Mouse (Mus musculus) brown adipose tissue, adult 24 weeks (tissue): ENCODE data around the gene Irak2. TPM values are rescaled to one million over a fixed set of nuclear protein-coding genes. Genes with fewer than 3 reads are reported as not detected.
"Not testable (repeated sequence)": the region's sequence is repeated elsewhere in the genome, so short reads cannot be mapped to it uniquely, and the experiment has no call there.

Experiments
- H3K27ac ChIP-seq: fragments of 200-500 bp; replicated peaks from 2 replicates; pipeline ENCODE4 v1.5.1; 2012; ENCODE audit warnings: low read depth, mild to moderate bottlenecking, low read length
- H3K4me1 ChIP-seq: fragments of 200-500 bp; 2 replicates; pipeline ENCODE4 v1.6.1; 2012; ENCODE audit warnings: low read length, mixed read lengths; ENCODE audit not compliant: control insufficient read depth, insufficient read depth, insufficient read length
- H3K4me3 ChIP-seq: fragments of 200-500 bp; 2 replicates; pipeline ENCODE4 v1.5.1; 2012; ENCODE audit warnings: low read depth, mild to moderate bottlenecking, low read length, moderate library complexity; ENCODE audit not compliant: insufficient read depth
- polyA plus RNA-seq: library from polyadenylated mRNA; stranded (reverse); fragments of >200 nt; gene quantifications from 2 replicates; pipeline ENCODE4 v1.2.4, GENCODE M21; 2012; ENCODE audit not compliant: missing spikeins, insufficient read depth, insufficient read length

Irak2 gene
- polyA plus RNA-seq, 1 experiment, result 19.7 TPM

- Histone ChIP-seq H3K27ac (peak overlapping the region; percentile 99), H3K4me3 (no peak overlapping the region), H3K4me1 (peaks cover 15% of the 10 kb centered on the region)
Observed at GRCm38 (mm10) chr6:113695203-113695602, 56.9 kb downstream of the Irak2 start.

- peak overlapping the region; percentile 51; the same call in 1 of the 2 replicates for H3K4me3 ChIP-seq
- H3K27ac ChIP-seq, result peak overlapping the region; percentile 99
Observed at GRCm38 (mm10) chr6:113695766-113696355, 57.6 kb downstream of the Irak2 start.

GRCm38 (mm10) chr6:113696582-113697221 is 58.4 kb downstream of the Irak2 start, which contains the start of gene Tatdn2:
Gene Tatdn2 (plus strand): TSS chr6:113697050.
- Histone ChIP-seq H3K4me1 (peaks cover 7% of the 10 kb centered on the region), H3K4me3 (peak within 1 kb of the TSS; percentile 68), H3K27ac (peak within 1 kb of the TSS; percentile 99)

More at GRCm38 (mm10) chr6:113695766-113696355, 57.6 kb downstream of the Irak2 start:
- peaks cover 11% of the 10 kb centered on the region for H3K4me1 ChIP-seq

GRCm38 (mm10) chr6:113697222-113698205 is 59.2 kb downstream of the Irak2 start:
- peak overlapping the region; percentile 68 for H3K4me3 ChIP-seq
- peak overlapping the region; percentile 88 for H3K27ac ChIP-seq
- peaks cover 7% of the 10 kb centered on the region for H3K4me1 ChIP-seq

- Histone ChIP-seq H3K27ac (no peak overlapping the region), H3K4me1 (no peaks in the 10 kb centered on the region), H3K4me3 (no peak overlapping the region)
Observed at GRCm38 (mm10) chr6:113712718-113713117, 74.5 kb downstream of the Irak2 start.

GRCm38 (mm10) chr6:113713389-113713788 is 75.1 kb downstream of the Irak2 start:
- H3K27ac ChIP-seq, H3K4me1 ChIP-seq, H3K4me3 ChIP-seq: not testable (repeated sequence)

- Histone ChIP-seq H3K4me3 (no peak overlapping the region), H3K4me1 (no peaks in the 10 kb centered on the region), H3K27ac (peak overlapping the region; percentile 19; the same call in 1 of the 2 replicates)
Observed at GRCm38 (mm10) chr6:113714276-113714675, 76.0 kb downstream of the Irak2 start.

GRCm38 (mm10) chr6:113714797-113715196 is 76.5 kb downstream of the Irak2 start:
- no peaks in the 10 kb centered on the region for H3K4me1 ChIP-seq
- H3K27ac ChIP-seq, result no peak overlapping the region
- H3K4me3 ChIP-seq, result no peak overlapping the region

GRCm38 (mm10) chr6:113717541-113717940 is 79.3 kb downstream of the Irak2 start:
- Histone ChIP-seq H3K4me3 (no peak overlapping the region), H3K4me1 (no peaks in the 10 kb centered on the region), H3K27ac (no peak overlapping the region)

- Histone ChIP-seq H3K4me1 (no peaks in the 10 kb centered on the region), H3K27ac (no peak within 1 kb of the TSS), H3K4me3 (no peak within 1 kb of the TSS)
Observed at GRCm38 (mm10) chr6:113719878-113720277, 81.6 kb downstream of the Irak2 start, which contains the start of gene Ghrl. Gene Ghrl (minus strand): TSS chr6:113719880.

- H3K4me1 ChIP-seq, result no peaks in the 10 kb centered on the region
- H3K4me3 ChIP-seq, result no peak overlapping the region
- no peak overlapping the region for H3K27ac ChIP-seq
Observed at GRCm38 (mm10) chr6:113721061-113721460, 82.8 kb downstream of the Irak2 start.

GRCm38 (mm10) chr6:113728181-113728580 is 89.9 kb downstream of the Irak2 start:
- Histone ChIP-seq H3K4me1 (no peaks in the 10 kb centered on the region), H3K4me3 (no peak overlapping the region), H3K27ac (no peak overlapping the region)

GRCm38 (mm10) chr6:113731296-113731695 is 93.0 kb downstream of the Irak2 start:
- no peaks in the 10 kb centered on the region for H3K4me1 ChIP-seq
- H3K27ac ChIP-seq, result no peak overlapping the region
- no peak overlapping the region for H3K4me3 ChIP-seq

- Histone ChIP-seq H3K27ac (no peak overlapping the region), H3K4me3 (no peak overlapping the region), H3K4me1 (peaks cover 2% of the 10 kb centered on the region; the same call in 1 of the 2 replicates)
Observed at GRCm38 (mm10) chr6:113737318-113738046, 99.2 kb downstream of the Irak2 start.
